Mouse (Mus musculus) brain, embryonic 14.5 days (tissue): ENCODE data around the gene Tpbgl.

ENCODE experiments used
- CTCF ChIP-seq: fragments of 200-500 bp; IDR thresholded peaks from 2 replicates; pipeline ENCODE4 v1.5.1; 2012; ENCODE audit warnings: inconsistent platforms, mild to moderate bottlenecking, moderate library complexity, borderline replicate concordance; ENCODE audit not compliant: insufficient read depth, insufficient read length; ENCODE audit errors: extremely low read depth
- POLR2A ChIP-seq: fragments of 200-500 bp; IDR thresholded peaks from 2 replicates; pipeline ENCODE4 v1.6.1; 2012; ENCODE audit warnings: mild to moderate bottlenecking, inconsistent platforms, borderline replicate concordance; ENCODE audit not compliant: poor library complexity, insufficient read depth, insufficient read length, severe bottlenecking; ENCODE audit errors: extremely low read depth

- TF ChIP-seq CTCF (no peak), POLR2A (no peak)
These were observed 47.3 kb downstream of the Tpbgl start for GRCm38 (mm10) chr7:99579491-99580190.
